Mouse (Mus musculus): ENCODE measurements around the gene Nr2c1. TPM values are rescaled to one million over a fixed set of nuclear protein-coding genes. Genes with fewer than 3 reads are reported as not detected.

The Nr2c1 gene
- polyA plus RNA-seq, 1 experiment from 2014 or later: 13.6 TPM

GRCm38 (mm10) chr10:94129680-94130119, 18.1 kb upstream of the Nr2c1 start:
- no peak overlapping the region for H3K4me2 ChIP-seq (ENCODE audit: low read depth, severe bottlenecking)
- H3K4me1 ChIP-seq (ENCODE audit: control insufficient read depth, insufficient read depth, low read length): no peaks in the 10 kb centered on the region
- H3K27me3 ChIP-seq (ENCODE audit: control insufficient read depth, insufficient read depth, low read length): no peaks in the 10 kb centered on the region
- H3K9ac ChIP-seq (ENCODE audit: low read length): no peak overlapping the region
- no peak for DNase-seq (ENCODE audit: low spot score)
- H3K9me3 ChIP-seq (ENCODE audit: control insufficient read depth, low read length): no peaks in the 10 kb centered on the region
- H3K4me3 ChIP-seq (ENCODE audit: low read depth, low read length): no peak overlapping the region
- 85% methylated on average over 9 of the region's 9 CpGs for WGBS
- H3K36me3 ChIP-seq (ENCODE audit: control insufficient read depth, insufficient read depth, low read length): no peaks in the 10 kb centered on the region; the same call in 1 of the 2 replicates
- H3K27ac ChIP-seq (replicated peaks; ENCODE audit: low read depth, low read length): no peak overlapping the region
- no peak for ATAC-seq (ENCODE audit: insufficient number of reproducible peaks, low FRiP score, low TSS enrichment, low read depth)

- H3K36me3 ChIP-seq (ENCODE audit: control insufficient read depth, insufficient read depth, low read length): no peaks in the 10 kb centered on the region
- no peaks in the 10 kb centered on the region for H3K27me3 ChIP-seq (ENCODE audit: control insufficient read depth, insufficient read depth, low read length)
- DNase-seq (ENCODE audit: low spot score) (no peak), ATAC-seq (ENCODE audit: insufficient number of reproducible peaks, low FRiP score, low TSS enrichment, low read depth) (no peak)
- WGBS: 88% methylated on average over 8 of the region's 8 CpGs
- H3K27ac ChIP-seq (replicated peaks; ENCODE audit: low read depth, low read length): no peak overlapping the region
- no peak overlapping the region for H3K4me3 ChIP-seq (ENCODE audit: low read depth, low read length)
- no peaks in the 10 kb centered on the region for H3K9me3 ChIP-seq (ENCODE audit: control insufficient read depth, low read length)
- no peaks in the 10 kb centered on the region for H3K4me1 ChIP-seq (ENCODE audit: control insufficient read depth, insufficient read depth, low read length)
- H3K9ac ChIP-seq (ENCODE audit: low read length): no peak overlapping the region
- H3K4me2 ChIP-seq (ENCODE audit: low read depth, severe bottlenecking): no peak overlapping the region
These were observed 14.7 kb upstream of the Nr2c1 start for GRCm38 (mm10) chr10:94133081-94133480.

GRCm38 (mm10) chr10:94133674-94134073, 14.1 kb upstream of the Nr2c1 start:
- no peak overlapping the region for H3K27ac ChIP-seq (replicated peaks; ENCODE audit: low read depth, low read length)
- no peaks in the 10 kb centered on the region for H3K27me3 ChIP-seq (ENCODE audit: control insufficient read depth, insufficient read depth, low read length)
- no peaks in the 10 kb centered on the region for H3K36me3 ChIP-seq (ENCODE audit: control insufficient read depth, insufficient read depth, low read length)
- no peak overlapping the region for H3K4me3 ChIP-seq (ENCODE audit: low read depth, low read length)
- H3K4me2 ChIP-seq (ENCODE audit: low read depth, severe bottlenecking): no peak overlapping the region
- no peak for ATAC-seq (ENCODE audit: insufficient number of reproducible peaks, low FRiP score, low TSS enrichment, low read depth)
- no peak overlapping the region for H3K9ac ChIP-seq (ENCODE audit: low read length)
- WGBS: 87% methylated on average over 7 of the region's 7 CpGs
- H3K9me3 ChIP-seq (ENCODE audit: control insufficient read depth, low read length): no peaks in the 10 kb centered on the region
- H3K4me1 ChIP-seq (ENCODE audit: control insufficient read depth, insufficient read depth, low read length): no peaks in the 10 kb centered on the region
- DNase-seq (ENCODE audit: low spot score): no peak

- H3K9ac ChIP-seq (ENCODE audit: low read length): no peak overlapping the region
- H3K9me3 ChIP-seq (ENCODE audit: control insufficient read depth, low read length): no peaks in the 10 kb centered on the region
- DNase-seq (ENCODE audit: low spot score): no peak
- H3K27me3 ChIP-seq (ENCODE audit: control insufficient read depth, insufficient read depth, low read length): no peaks in the 10 kb centered on the region
- no peak for ATAC-seq (ENCODE audit: insufficient number of reproducible peaks, low FRiP score, low TSS enrichment, low read depth)
- no peaks in the 10 kb centered on the region for H3K36me3 ChIP-seq (ENCODE audit: control insufficient read depth, insufficient read depth, low read length)
- H3K27ac ChIP-seq (replicated peaks; ENCODE audit: low read depth, low read length): no peak overlapping the region
- H3K4me2 ChIP-seq (ENCODE audit: low read depth, severe bottlenecking): no peak overlapping the region
- WGBS: 94% methylated on average over 12 of the region's 12 CpGs
- no peaks in the 10 kb centered on the region for H3K4me1 ChIP-seq (ENCODE audit: control insufficient read depth, insufficient read depth, low read length)
- no peak overlapping the region for H3K4me3 ChIP-seq (ENCODE audit: low read depth, low read length)
These were observed 13.1 kb upstream of the Nr2c1 start for GRCm38 (mm10) chr10:94134535-94135390.

GRCm38 (mm10) chr10:94138890-94139482, 8.8 kb upstream of the Nr2c1 start:
- no peak overlapping the region for H3K4me2 ChIP-seq (ENCODE audit: low read depth, severe bottlenecking)
- H3K9me3 ChIP-seq (ENCODE audit: control insufficient read depth, low read length): no peaks in the 10 kb centered on the region
- H3K36me3 ChIP-seq (ENCODE audit: control insufficient read depth, insufficient read depth, low read length): no peaks in the 10 kb centered on the region; the same call in 1 of the 2 replicates
- H3K4me3 ChIP-seq (ENCODE audit: low read depth, low read length): no peak overlapping the region
- H3K4me1 ChIP-seq (ENCODE audit: control insufficient read depth, insufficient read depth, low read length): no peaks in the 10 kb centered on the region
- DNase-seq (ENCODE audit: low spot score) (no peak), ATAC-seq (ENCODE audit: insufficient number of reproducible peaks, low FRiP score, low TSS enrichment, low read depth) (no peak)
- H3K27me3 ChIP-seq (ENCODE audit: control insufficient read depth, insufficient read depth, low read length): no peaks in the 10 kb centered on the region
- no peak overlapping the region for H3K27ac ChIP-seq (replicated peaks; ENCODE audit: low read depth, low read length)
- 91% methylated on average over 10 of the region's 10 CpGs for WGBS
- no peak overlapping the region for H3K9ac ChIP-seq (ENCODE audit: low read length)

- Histone ChIP-seq H3K9me3 (ENCODE audit: control insufficient read depth, low read length) (no peaks in the 10 kb centered on the region), H3K4me2 (ENCODE audit: low read depth, severe bottlenecking) (no peak overlapping the region), H3K27me3 (ENCODE audit: control insufficient read depth, insufficient read depth, low read length) (no peaks in the 10 kb centered on the region), H3K4me3 (ENCODE audit: low read depth, low read length) (no peak overlapping the region), H3K27ac (replicated peaks; ENCODE audit: low read depth, low read length) (no peak overlapping the region), H3K36me3 (ENCODE audit: control insufficient read depth, insufficient read depth, low read length) (no peaks in the 10 kb centered on the region; the same call in 1 of the 2 replicates), H3K9ac (ENCODE audit: low read length) (no peak overlapping the region), H3K4me1 (ENCODE audit: control insufficient read depth, insufficient read depth, low read length) (no peaks in the 10 kb centered on the region)
- no peak for ATAC-seq (ENCODE audit: insufficient number of reproducible peaks, low FRiP score, low TSS enrichment, low read depth)
- WGBS: 67% methylated on average over 3 of the region's 3 CpGs
- DNase-seq (ENCODE audit: low spot score): no peak
These were observed 7.4 kb upstream of the Nr2c1 start for GRCm38 (mm10) chr10:94140227-94140931.

GRCm38 (mm10) chr10:94142427-94142826, 5.4 kb upstream of the Nr2c1 start:
- Histone ChIP-seq H3K9ac (ENCODE audit: low read length) (no peak overlapping the region), H3K27ac (replicated peaks; ENCODE audit: low read depth, low read length) (no peak overlapping the region), H3K4me2 (ENCODE audit: low read depth, severe bottlenecking) (no peak overlapping the region), H3K27me3 (ENCODE audit: control insufficient read depth, insufficient read depth, low read length) (no peaks in the 10 kb centered on the region), H3K36me3 (ENCODE audit: control insufficient read depth, insufficient read depth, low read length) (no peaks in the 10 kb centered on the region; the same call in 1 of the 2 replicates), H3K9me3 (ENCODE audit: control insufficient read depth, low read length) (no peaks in the 10 kb centered on the region), H3K4me3 (ENCODE audit: low read depth, low read length) (no peak overlapping the region), H3K4me1 (ENCODE audit: control insufficient read depth, insufficient read depth, low read length) (no peaks in the 10 kb centered on the region)
- DNase-seq (ENCODE audit: low spot score): no peak
- ATAC-seq (ENCODE audit: insufficient number of reproducible peaks, low FRiP score, low TSS enrichment, low read depth): no peak
- WGBS: 96% methylated on average over 3 of the region's 3 CpGs

- WGBS: 86% methylated on average over 5 of the region's 5 CpGs
- Histone ChIP-seq H3K36me3 (ENCODE audit: control insufficient read depth, insufficient read depth, low read length) (no peaks in the 10 kb centered on the region; the same call in 1 of the 2 replicates), H3K9me3 (ENCODE audit: control insufficient read depth, low read length) (no peaks in the 10 kb centered on the region), H3K27me3 (ENCODE audit: control insufficient read depth, insufficient read depth, low read length) (no peaks in the 10 kb centered on the region), H3K4me1 (ENCODE audit: control insufficient read depth, insufficient read depth, low read length) (0 out of 2 replicates have a peak, but pooled peaks cover 6% of the 10 kb centered on the region), H3K27ac (replicated peaks; ENCODE audit: low read depth, low read length) (no peak overlapping the region), H3K9ac (ENCODE audit: low read length) (no peak overlapping the region), H3K4me2 (ENCODE audit: low read depth, severe bottlenecking) (no peak overlapping the region), H3K4me3 (ENCODE audit: low read depth, low read length) (no peak overlapping the region)
- ATAC-seq (ENCODE audit: insufficient number of reproducible peaks, low FRiP score, low TSS enrichment, low read depth) (no peak), DNase-seq (ENCODE audit: low spot score) (no peak)
These were observed 3.2 kb upstream of the Nr2c1 start for GRCm38 (mm10) chr10:94144581-94144980.

Data from limb, embryonic 11.5 days (tissue).